Mouse (Mus musculus) lung, postnatal 36 days (tissue): ENCODE data around the gene Otub2.
"Not testable (repeated sequence)": the region's sequence is repeated elsewhere in the genome, so short reads cannot be mapped to it uniquely, and the experiment has no call there.

Experiments
- DNase-seq: peaks from one replicate; pipeline ENCODE4 v3.0.0; 2022; ENCODE audit warnings: mixed read lengths

Gene Otub2

DNA sequence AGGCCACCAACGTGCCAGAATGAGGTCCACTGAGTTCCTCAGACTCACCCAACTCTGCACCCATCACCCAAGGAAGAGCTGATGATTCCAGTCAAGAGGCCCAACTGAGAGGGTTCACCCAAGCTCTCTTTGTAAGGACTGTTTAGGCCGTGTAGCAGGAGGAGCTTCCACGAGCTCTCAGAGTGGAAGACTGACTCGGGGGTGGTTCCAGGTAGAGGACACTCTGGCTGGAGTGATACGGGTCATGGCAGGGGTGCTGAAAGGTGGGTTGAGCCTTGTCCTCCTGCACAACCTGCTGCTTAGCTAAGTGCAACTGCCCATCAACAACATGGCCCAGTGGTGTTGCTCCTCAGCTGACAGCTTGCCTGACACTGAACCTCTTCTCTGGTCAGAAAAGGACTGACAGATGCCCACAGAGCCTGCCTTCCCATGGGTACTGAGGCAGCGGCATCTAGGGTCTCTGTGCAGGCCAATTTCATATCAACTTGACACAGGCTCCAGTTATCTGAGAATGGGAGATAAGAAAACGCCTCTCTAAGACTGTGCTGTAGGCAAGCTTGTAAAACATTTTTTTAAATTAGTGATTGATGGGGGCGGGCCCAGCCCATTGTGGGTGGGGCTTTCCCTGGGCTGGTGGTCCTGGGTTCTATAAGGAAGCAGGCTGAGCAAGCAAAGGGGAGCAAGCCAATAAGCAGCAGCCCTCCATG lies 14.8 kb upstream of the Otub2 start:
- no peak for DNase-seq

DNA sequence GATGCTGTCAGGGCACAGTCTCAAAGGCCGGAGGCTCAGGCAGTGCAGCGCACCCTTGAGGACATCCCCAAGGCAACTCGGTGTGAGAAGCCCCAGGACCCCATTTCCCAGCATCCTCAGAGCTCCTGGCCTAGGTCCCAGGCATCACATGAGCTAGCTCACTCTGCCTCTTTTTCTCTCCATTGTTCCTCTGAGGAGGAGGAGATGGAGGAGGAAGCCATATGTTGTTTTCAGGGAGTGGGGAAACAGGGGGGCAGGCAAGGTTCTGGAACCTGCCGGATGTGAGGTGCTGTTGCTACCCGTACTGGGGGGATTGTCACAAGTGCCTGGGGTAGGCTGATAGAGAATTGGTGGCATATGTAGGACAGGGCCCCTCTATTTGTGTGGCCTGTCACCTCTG lies 12.4 kb upstream of the Otub2 start:
- DNase-seq = no peak

DNA sequence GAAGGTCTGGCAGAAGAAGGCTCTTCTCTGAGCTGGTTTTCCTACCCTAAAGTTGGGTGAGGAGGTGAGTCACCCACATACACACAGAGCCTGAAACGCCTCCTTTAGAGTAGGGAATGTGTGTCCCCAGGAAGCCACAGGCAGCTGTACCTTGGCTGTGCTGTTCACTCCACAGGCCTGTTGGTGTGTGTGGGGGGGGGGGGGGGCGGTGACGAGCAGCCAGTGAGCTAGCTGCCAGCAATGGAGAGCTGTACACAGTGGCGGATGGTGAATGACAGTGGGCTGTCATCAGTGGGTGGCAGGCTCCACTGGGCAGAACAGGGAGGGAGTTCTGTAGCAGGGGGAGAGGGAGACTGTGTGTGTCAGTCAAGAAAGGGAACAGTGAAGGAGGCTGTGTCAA lies 11.7 kb upstream of the Otub2 start:
- DNase-seq = no peak

DNA sequence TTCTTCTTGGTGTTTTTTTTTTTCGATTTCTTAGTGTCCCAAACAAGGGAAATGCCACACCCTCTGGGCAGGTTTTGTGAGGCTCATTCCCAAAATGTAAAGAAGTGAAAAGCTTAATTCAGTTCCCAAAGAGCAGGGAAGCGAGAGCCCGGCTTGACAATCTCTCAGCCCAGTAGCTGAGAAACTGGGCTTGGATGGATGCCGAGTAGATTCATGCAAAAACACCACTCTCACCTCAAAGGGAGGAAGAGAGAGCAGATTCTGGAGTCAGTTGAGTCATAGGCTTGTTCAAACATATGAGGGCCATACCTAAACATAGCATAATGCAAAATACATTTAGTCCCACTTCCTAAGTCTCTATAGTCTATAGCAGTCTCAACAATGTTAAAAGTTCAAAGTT lies 8.3 kb upstream of the Otub2 start:
- no peak for DNase-seq

DNA sequence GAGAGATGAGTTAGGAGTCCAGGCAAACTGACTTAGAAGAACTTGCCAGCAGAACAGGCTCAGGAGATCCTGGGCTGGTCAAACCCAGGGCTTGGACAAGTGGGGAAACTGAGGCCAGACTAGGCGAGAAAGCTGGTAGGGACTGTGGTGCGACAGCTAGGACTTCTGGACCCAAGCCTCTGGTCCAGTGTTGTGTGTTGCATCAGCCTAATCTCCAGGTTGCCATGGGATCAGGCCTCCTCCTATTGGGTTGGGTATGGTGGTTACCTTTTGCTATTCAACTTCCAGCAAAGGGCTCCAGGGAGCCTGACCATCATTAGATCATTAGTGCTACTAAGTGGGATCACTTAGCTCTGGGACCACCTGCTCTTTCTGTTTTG lies 856 bp downstream of the Otub2 start:
- no peak for DNase-seq

DNA sequence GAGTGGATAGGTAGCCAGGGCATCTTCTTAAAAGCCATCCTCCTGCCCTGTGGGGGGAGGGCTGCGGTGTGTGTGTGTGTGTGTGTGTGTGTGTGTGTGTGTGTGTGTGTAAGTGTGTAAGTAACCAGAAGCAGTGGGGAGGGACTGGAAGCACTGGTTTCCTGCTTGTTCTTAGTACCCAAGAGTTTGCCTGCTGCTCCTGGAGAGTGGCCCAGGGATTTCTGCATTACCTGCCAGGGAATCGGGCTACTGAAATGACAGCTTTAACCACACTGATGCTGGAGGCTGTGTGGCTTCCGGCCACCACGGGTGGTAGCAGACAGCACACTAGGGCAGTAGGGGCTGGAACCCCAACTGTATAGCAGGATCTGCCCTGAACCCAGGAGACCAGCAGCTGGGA lies 1.5 kb downstream of the Otub2 start:
- DNase-seq = peak; percentile 18

DNA sequence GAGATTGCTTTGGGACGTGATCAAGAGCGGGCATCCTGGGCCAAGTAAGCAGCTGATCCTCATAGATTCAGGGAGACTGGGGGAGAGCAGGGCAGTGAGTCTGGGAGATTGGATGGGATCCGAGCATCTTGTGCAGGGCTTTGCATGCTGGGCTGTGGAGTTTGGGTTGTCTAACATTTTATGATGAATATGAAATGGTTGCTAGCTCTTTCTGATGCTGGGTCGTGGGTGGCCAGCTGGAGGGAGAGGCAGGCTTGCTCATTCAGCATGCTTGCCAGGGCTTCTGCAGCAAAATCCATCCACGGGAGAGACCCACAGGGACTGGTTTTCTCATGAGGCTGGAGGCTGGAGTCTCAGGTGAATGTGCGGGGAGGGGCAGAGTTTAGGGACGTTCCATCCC lies 2.6 kb downstream of the Otub2 start:
- DNase-seq = no peak

DNA sequence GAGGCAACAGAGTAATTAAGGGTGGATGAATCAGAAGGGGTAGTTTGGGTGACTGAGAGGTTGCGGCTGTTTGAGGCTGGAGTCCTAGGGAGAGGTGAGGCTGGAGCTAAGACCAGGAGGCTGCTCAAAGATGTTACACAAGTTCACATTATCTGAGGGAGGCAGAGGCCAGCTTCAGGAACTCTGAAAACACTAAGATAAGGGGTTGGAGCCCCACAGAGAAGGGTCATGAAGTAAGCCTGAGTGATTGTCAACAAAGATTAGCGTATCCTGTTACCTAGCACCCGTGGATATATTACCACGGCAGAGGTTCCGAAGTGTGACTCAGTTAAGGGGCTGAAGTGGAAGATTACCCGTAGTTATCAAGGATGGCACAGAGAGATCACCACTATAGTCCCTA lies 5.0 kb downstream of the Otub2 start:
- DNase-seq = no peak

DNA sequence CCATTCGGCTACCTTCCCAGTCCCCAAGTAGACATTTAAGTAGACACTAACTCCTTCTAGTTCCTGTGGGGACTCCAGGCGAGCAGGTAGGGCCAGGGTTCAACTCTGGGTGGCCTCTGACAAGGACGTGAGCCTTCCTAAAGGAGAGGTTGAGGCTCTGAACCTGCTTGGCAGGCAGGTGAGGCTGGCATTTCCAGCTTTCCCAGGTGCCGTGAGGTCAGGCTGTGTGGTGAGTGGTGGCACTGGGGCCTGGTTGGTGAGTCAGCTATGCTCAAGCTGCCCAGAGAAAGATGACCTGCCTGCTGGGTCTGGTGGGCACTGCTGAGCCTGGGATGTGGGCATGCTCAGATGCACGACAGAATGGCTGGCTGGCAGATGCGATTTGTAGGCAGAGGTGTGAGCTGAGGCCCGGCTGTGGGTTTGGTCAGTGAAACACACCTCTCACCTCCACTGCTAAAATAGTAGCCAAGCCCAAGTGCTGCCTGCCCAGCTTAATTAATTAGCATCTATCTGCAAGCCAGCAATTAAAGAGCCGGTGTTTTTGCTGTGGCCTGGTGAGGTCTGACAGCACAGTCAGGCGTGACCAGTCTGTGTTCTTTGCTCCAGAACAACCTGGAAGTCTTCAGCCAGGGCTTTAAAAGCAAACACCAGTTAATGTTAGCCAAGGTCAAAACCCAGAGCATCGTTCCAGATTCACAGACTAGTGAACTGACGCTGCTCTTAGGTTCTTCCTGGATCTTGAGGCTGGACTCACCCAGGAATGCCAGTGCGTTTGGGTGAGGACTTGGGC lies 7.2 kb downstream of the Otub2 start:
- peak; percentile 28 for DNase-seq

DNA sequence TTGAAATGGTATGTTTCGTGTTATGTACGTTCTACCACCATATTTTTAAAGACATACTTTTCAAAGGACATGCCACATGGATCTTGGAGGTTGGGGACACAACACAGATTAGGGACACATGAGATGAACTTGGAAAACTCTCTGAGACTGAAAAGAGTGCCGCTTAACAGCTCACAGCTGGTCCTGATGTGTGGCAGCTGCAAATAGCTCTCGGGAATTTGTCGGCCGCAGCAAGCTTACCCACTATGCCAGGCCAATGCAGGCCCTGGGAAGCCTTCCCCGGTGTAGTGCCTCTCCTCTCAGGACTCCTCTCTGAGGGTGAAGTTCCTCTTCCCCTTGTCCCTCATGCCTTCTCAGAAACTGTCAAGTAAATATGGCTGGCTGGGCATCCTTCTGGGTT lies 8.3 kb downstream of the Otub2 start:
- peak; percentile 60 for DNase-seq

DNA sequence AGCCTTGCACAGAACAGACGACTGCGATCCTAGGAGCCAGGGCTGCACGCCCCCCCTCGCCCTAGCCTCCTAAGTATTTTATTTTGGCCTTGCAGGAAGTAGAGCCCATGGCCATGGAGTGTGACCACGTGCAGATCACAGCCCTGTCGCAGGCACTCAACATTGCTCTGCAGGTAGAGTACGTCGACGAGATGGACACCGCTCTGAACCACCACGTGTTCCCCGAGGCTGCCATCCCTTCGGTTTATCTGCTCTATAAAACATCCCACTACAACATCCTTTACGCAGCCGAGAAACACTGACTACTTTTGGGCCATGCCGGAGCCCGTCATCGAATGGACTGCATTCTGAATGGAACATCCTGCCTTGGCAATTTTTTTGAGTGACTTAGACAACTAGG lies 15.6 kb downstream of the Otub2 start:
- no peak for DNase-seq

DNA sequence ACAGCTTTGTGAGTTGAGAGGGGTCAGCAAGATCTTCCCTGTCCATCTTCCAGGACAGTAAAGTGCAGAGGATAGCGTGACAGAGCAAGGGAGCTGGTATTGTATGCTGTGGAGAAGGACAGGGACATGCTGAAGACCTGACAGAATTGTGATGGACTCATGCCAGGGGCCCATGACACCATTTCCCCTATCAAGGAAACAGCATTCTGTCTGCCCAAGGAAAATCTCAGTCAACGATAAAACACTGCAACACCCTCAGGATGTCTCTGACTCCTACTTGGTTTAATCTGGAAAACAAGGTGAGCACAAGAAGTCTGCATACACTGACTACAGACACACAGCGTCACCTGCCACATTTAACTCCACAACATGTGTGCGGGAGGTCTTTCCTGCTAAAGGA lies 19.2 kb downstream of the Otub2 start, which contains the start of gene 9330161L09Rik:
Gene 9330161L09Rik, minus strand, starts transcription at position 101 of the 400 bp plus-strand sequence.
- no peak for DNase-seq

DNA sequence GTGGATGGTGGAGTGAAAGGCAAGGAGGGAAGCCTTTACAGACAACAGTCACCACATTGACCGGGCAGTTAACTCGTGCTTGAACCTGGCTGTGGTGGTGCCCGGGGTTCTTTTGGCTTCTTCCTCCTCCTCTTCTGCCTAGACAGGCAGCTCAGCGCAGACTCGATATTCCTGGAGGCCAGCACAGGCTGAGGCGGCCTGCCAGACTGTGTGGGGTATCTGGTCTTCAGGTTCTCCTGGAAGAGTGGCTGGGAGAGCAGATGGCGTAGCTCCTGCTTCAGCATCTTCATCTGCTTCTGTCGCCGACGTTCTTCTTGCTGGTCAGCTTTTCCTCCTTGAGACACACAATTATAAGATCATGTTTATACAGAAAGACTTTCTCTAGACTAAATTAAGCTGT lies 19.7 kb downstream of the Otub2 start:
- DNase-seq = no peak

DNA sequence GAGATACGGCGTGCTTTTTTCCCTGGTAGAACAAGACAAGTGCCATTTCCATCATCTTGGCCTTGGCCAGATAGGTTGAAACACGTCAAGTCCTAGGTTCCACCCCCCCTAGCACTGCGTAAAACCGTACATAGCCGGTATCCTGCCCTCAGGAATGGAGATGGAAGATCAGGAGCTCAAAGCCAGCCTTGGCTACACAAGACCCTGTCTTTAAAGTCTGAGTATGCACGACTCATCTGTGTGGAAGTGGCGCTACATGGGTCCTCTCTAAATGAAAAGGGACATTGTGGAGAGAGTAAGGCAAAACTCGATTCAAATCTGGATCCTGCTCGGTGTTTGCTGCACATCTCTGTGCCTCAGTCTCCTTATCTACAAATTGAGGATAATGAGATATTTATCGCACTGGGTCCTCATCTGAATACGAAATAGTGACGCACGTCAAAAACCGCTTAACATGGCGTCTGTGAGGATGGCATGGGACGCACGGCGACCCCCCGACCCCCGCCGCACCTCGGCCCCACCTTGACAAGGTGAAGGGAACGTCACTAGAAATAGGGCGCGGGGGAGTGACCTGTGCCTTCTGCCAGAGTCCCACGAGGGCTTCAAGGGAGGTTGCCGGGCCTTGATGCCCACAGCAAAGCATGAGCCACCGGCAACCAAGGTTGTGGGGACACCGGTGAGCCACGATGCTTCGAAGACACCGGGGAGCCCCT lies 36.7 kb downstream of the Otub2 start:
- DNase-seq = no peak

DNA sequence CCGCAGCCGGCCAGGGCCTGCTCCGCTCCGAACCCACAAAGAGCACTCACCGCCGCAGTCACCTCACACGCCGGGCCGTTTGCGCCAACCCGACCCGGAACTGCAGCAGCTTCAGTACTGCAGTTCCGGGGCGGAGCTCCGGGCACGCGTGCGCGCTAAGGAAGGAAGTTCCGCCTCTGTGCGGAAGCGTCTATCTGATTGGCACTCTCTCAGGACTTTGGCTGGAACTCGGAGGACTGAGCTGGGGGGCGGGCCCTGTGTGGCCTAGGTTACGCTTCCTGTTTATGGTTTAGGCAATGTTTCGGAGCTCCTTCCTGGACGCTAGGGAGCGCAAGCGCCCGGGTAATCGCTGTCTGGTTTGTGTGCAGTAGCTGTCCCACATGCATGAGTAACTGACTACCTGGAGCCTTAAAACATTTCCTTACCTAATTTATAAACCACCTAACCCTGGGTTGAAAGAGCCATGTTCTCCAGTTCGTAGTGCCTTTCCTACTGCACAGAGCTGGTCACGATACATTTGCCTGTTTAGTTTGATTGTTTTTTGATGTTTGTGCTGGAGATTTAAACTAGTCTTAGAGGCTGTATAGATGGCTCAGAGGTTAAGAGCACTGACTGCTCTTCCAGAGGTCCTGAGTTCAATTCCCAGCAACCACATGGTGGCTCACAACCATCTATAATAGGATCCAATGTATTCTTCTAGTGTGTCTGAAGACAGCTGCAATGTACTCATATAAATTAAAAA lies 37.4 kb downstream of the Otub2 start, which contains the start of gene Ddx24:
Gene Ddx24, minus strand, starts transcription at position 102 of the 742 bp plus-strand sequence.
- peak; percentile 100 for DNase-seq

DNA sequence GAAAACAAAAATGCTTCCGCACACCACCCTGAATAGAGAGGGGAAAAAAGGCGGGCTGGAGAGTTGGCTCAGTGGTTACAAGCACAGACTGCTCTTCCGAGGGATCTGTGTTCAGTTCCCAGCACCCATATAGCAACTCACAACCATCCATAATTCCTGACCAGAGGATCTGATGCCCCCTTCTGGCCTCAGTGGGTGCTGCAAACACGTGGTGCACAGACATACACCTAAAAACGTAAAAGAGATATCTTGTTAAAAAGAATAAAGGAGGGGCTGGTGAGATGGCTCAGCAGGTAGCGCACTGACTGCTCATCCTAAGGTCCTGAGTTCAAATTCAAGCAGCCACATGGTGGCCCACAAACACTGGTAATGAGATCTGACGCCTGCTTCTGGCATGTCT lies 38.2 kb downstream of the Otub2 start:
- no peak for DNase-seq

DNA sequence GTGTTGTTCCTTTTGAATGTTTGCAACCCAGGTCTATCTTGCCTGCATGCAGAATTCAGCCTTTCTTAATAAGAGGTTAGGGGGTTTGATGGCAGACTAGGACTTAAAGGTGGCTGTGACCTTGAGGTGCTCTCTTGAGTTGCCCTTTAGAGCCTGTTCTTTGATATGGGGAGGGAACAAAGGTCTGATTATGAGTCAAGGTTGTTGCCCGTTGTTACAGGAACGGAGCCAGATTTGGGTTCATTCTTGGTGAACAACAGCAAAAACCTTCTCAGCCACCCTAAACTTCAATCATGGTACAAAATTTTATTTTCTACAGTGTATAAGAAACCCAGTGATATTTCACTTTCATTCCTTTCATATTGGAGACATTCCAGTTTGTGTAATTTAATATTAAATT lies 44.9 kb downstream of the Otub2 start:
- no peak for DNase-seq

DNA sequence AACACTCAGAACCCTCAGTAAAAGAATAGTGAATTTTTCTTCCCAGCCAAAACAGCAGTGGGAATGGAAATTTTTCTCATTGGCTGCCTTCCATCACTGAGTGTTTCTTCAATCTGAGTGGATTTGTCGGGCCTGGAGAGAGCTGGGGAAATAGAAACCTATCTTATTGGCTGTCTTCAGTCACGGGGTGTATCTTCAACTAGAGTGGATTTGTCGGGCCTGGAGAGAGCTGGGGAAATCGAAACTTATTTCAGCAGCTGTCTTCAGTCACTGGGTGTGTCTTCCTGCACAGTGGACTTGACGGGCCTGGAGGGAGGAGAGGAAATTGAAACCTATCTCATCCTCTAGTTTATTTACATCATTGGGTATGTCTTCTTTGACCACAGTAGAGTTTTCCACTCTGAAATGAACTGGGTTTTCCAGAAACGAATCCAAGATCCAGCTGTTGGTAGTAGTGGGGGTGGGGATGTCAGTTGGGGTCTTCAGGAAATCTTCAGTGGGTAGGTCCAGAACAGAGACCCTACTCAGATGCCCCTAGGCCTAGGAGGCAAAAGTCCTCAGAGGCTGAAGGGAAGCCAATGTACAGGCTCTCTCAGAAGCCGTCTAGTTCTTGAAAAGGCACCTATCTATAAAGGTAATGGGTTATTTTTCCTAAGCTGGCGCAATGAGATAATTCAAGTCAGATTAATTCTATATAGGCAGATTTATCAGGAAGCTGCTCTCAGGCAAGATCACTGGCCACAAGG lies 45.7 kb downstream of the Otub2 start, which contains the start of gene Ifi27:
Gene Ifi27, plus strand, starts transcription at position 226 of the 746 bp plus-strand sequence.
- peak; percentile 94 for DNase-seq

DNA sequence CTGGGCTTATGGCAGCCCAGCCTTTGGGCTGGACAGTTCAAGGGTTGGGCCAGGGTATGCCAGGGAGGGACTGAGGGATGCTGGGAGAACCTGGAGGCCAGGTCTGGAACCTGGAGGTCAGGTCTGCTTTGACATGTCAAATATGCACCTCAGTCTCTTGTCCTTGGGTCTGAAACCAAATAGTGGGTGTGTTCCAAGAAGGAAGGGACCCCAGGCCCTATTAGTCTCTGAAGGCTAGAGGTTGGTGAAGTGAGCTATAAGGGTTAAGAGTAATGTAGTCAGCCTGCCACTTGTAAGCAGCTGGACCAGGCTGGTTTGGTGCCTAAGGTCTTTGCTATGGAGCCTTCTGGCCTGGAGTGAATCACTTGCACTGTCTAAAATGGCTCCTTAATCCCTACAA lies 46.4 kb downstream of the Otub2 start:
- no peak for DNase-seq

DNA sequence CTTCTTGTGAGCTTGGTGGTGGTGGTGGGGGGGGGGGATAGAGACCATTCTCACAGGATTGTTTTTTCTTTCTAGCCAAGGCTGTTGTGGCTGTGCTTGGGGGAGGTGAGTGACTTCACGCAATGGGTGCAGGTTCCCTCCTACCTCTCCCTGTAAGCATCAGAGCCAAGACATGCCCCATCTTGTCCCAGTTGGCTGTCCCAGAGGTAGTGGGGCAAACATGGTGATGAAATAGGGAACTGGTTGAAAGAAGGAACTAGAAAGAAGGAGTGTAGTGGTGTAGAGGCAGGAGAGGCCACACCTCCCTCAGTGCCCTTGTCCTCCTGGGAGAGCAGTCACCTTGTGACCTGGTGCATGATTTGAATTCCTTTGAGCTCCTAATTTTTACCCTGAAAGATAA lies 49.1 kb downstream of the Otub2 start:
- DNase-seq = no peak

DNA sequence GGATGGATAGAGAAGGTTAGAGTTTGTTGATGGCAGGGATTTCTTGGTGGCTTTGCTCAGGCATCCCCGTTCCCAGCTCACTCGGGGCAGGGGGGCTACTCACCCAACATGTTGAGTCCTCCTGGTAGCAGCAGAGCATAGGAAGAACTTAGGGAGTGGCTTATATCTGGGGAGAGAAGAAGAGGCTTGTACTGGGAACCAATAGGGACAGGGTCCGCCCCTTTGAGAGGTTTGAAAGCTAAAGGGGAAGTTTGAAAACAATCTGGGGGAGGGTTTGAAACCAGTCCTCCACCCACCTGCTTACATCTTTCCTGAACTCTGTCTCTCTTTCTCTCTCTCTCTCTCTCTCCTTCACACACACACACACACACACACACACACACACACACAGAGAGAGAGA lies 55.0 kb downstream of the Otub2 start, which contains the start of gene Ifi27l2a:
Gene Ifi27l2a, minus strand, starts transcription at position 157 of the 400 bp plus-strand sequence.
- peak; percentile 40 for DNase-seq

DNA sequence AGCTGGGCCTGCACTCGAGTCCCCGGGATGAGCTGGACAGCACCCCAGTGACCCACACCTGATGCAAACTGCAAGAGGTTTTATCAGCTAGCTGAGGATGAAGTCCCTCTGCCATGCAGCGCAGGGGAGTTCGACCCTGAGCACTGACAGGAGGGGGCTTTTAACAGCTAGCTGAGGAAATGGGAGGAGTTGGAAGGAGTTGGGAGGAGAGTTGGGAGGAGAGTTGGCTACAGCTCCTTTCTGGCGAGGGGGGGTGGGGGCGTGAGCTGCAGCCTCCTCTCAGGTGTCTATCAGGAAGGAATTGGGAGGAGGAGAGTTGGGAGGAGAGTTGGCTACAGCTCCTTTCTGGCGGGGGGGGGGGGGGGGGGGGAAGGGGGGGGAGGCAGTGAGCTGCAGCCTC lies 55.8 kb downstream of the Otub2 start:
- not testable (repeated sequence) for DNase-seq
